Mouse (Mus musculus): ENCODE results near the gene Hs3st1. TPM values are rescaled to one million over a fixed set of nuclear protein-coding genes. Genes with fewer than 3 reads are reported as not detected.

The Hs3st1 gene
- polyA plus RNA-seq, 1 experiment, result 3.5 TPM

- TF ChIP-seq GATA1 (IDR thresholded peaks at IDR 0.05; ENCODE audit: borderline replicate concordance, low read length), result no peak
- TF ChIP-seq FLI1 (IDR thresholded peaks at IDR 0.05; ENCODE audit: low read length), result no peak
- no peaks in the 10 kb centered on the region for H3K4me1 ChIP-seq
- H3K9me3 ChIP-seq, result no peaks in the 10 kb centered on the region
- H3K27me3 ChIP-seq (replicated peaks), result no peaks in the 10 kb centered on the region
- no peak overlapping the region for H3K4me3 ChIP-seq (replicated peaks)
- H3K36me3 ChIP-seq (replicated peaks; ENCODE audit: low read length), result no peaks in the 10 kb centered on the region
Measured at GRCm38 (mm10) chr5:39594737-39595136, 160.5 kb downstream of the Hs3st1 start.

All from megakaryocyte, embryonic 14.5 days (primary cell).